ENCODE assay signal across 10 mouse cellular contexts in the genomic region with DNA sequence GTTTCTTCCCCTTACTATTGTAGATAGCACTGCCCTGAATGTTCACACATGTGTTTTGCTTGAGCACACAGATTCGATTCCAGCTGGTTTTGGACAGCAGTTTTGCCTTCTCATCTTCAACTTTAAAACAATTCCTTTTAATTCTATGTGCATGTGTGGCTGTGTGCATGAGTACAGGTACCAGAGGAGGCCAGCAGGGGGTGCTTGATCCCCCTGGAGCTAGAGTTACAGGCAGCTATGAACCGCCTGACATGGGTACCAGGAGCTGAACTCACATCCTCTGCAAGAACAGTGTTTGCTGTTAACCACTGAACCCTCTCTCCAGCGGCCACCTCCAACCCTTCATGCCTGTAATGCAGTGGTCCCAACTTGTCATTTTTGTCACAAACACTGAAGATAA. TPM values are rescaled to one million over a fixed set of nuclear protein-coding genes. Genes with fewer than 3 reads are reported as not detected.
DNase-seq lines count a peak whose midpoint lies in the region; ATAC-seq and TF ChIP-seq lines count a peak whose summit lies in the region.
"Had no signal": no experiment of that assay in that cellular context is flagged by ENCODE, and none has a peak within 500 bp of the region (broad histone marks: within the 10 kb centered on the region; RNA-seq: fewer than 3 reads in every experiment).

No protein-coding gene starts in this region.

- no peak overlapping the region for H3K27ac ChIP-seq in intestine, postnatal 0 days (ENCODE audit: low read depth, low read length)
- no peak overlapping the region for H3K27ac ChIP-seq in intestine, embryonic 15.5 days
- no peak overlapping the region for H3K27ac ChIP-seq in stomach, postnatal 0 days (replicated peaks)
- no peak overlapping the region for H3K27ac ChIP-seq in hindbrain, embryonic 13.5 days

- POLR2A ChIA-PET in Patski (lab: Charles Lee) = interaction anchor here (0.6 kb wide), 2 partner anchors 10 to 32 kb away, joined by 3 read pairs; no protein-coding TSS in a partner anchor

- CTCF ChIA-PET in Patski (lab: Charles Lee) = interaction anchor here (0.6 to 6.9 kb wide), 7 partner anchors 9 to 56 kb away, joined by 3 to 54 read pairs (median 5); no protein-coding TSS in a partner anchor

- no peaks in the 10 kb centered on the region for H3K9me3 ChIP-seq in intestine, postnatal 0 days (ENCODE audit: control insufficient read depth)
- H3K9me3 ChIP-seq in intestine, embryonic 15.5 days = no peaks in the 10 kb centered on the region
- no peaks in the 10 kb centered on the region for H3K9me3 ChIP-seq in stomach, postnatal 0 days (ENCODE audit: control insufficient read depth, low read length)
- no peaks in the 10 kb centered on the region for H3K9me3 ChIP-seq in hindbrain, embryonic 13.5 days

- no peak for TF ChIP-seq EP300 in stomach, postnatal 0 days (optimal IDR thresholded peaks at IDR 0.05)

- ATAC-seq in intestine, postnatal 0 days = no peak
- no peak for ATAC-seq in intestine, embryonic 15.5 days
- ATAC-seq in Patski = no peak
- ATAC-seq in stomach, postnatal 0 days (ENCODE audit: low FRiP score, low TSS enrichment) = no peak
- no peak for ATAC-seq in hindbrain, embryonic 13.5 days (ENCODE audit: low FRiP score)
- ATAC-seq: midbrain, embryonic 16.5 days had no signal

- peaks cover 46% of the 10 kb centered on the region for H3K36me3 ChIP-seq in intestine, postnatal 0 days (ENCODE audit: control insufficient read depth, insufficient read depth)
- H3K36me3 ChIP-seq in intestine, embryonic 15.5 days = peaks cover 45% of the 10 kb centered on the region
- H3K36me3 ChIP-seq in stomach, postnatal 0 days (ENCODE audit: control insufficient read depth, insufficient read depth, low read length) = peaks cover 21% of the 10 kb centered on the region
- peaks cover 67% of the 10 kb centered on the region for H3K36me3 ChIP-seq in hindbrain, embryonic 13.5 days

- peak; percentile 64 for TF ChIP-seq CTCF in intestine, postnatal 0 days (IDR thresholded peaks at IDR 0.05; ENCODE audit: low read depth)
- peak; percentile 65 for TF ChIP-seq CTCF in Patski (IDR thresholded peaks at IDR 0.05)
- peak; percentile 58 for TF ChIP-seq CTCF in stomach, postnatal 0 days (IDR thresholded peaks at IDR 0.05; ENCODE audit: low read depth)

- DNase-seq in retina, embryonic 14.5 days (ENCODE audit: low spot score) = peak; percentile 20
- DNase-seq in retina, postnatal 1 day = no peak
- no peak for DNase-seq in Patski (ENCODE audit: low read depth, low spot score)
- peak; percentile 33 for DNase-seq in stomach, postnatal 0 days (ENCODE audit: low spot score)
- no peak for DNase-seq in cerebellum, adult 11-12 months
- DNase-seq: cerebellum, postnatal 25 days had no signal

- in situ Hi-C loops in Patski (cut with MboI; ENCODE audit: low pct_unique_long_range_greater_than_20kb) = no loop called here

- H3K4me1 ChIP-seq in intestine, postnatal 0 days (replicated peaks; ENCODE audit: control insufficient read depth, insufficient read depth, low read length) = peaks cover 9% of the 10 kb centered on the region
- peaks cover 11% of the 10 kb centered on the region for H3K4me1 ChIP-seq in intestine, embryonic 15.5 days (replicated peaks)
- H3K4me1 ChIP-seq in stomach, postnatal 0 days (replicated peaks; ENCODE audit: control insufficient read depth, insufficient read depth) = no peaks in the 10 kb centered on the region; the same call in 1 of the 2 replicates
- peaks cover 25% of the 10 kb centered on the region for H3K4me1 ChIP-seq in hindbrain, embryonic 13.5 days (replicated peaks)

- no peak overlapping the region for H3K4me3 ChIP-seq in intestine, postnatal 0 days (ENCODE audit: low read depth, low read length)
- H3K4me3 ChIP-seq in intestine, embryonic 15.5 days (replicated peaks) = no peak overlapping the region
- H3K4me3 ChIP-seq in stomach, postnatal 0 days (ENCODE audit: low read depth, low read length) = no peak overlapping the region
- H3K4me3 ChIP-seq in hindbrain, embryonic 13.5 days = no peak overlapping the region

- H3K4me2 ChIP-seq in intestine, postnatal 0 days (replicated peaks; ENCODE audit: low read depth) = no peak overlapping the region
- no peak overlapping the region for H3K4me2 ChIP-seq in intestine, embryonic 15.5 days (replicated peaks)
- H3K4me2 ChIP-seq in stomach, postnatal 0 days (replicated peaks; ENCODE audit: low read depth) = no peak overlapping the region
- no peak overlapping the region for H3K4me2 ChIP-seq in hindbrain, embryonic 13.5 days

- 87% methylated on average over 3 of the region's 3 CpGs for WGBS in intestine, postnatal 0 days
- 95% methylated on average over 3 of the region's 3 CpGs for WGBS in intestine, embryonic 15.5 days
- WGBS in stomach, postnatal 0 days = 95% methylated on average over 3 of the region's 3 CpGs
- WGBS in hindbrain, embryonic 13.5 days = 96% methylated on average over 3 of the region's 3 CpGs

- no peaks in the 10 kb centered on the region for H3K27me3 ChIP-seq in intestine, postnatal 0 days (replicated peaks; ENCODE audit: control insufficient read depth, insufficient read depth, low read length)
- no peaks in the 10 kb centered on the region for H3K27me3 ChIP-seq in intestine, embryonic 15.5 days (replicated peaks)
- H3K27me3 ChIP-seq in Patski = no peaks in the 10 kb centered on the region
- H3K27me3 ChIP-seq in stomach, postnatal 0 days (ENCODE audit: control insufficient read depth, insufficient read depth, low read length) = no peaks in the 10 kb centered on the region
- no peaks in the 10 kb centered on the region for H3K27me3 ChIP-seq in hindbrain, embryonic 13.5 days

- no peak overlapping the region for H3K9ac ChIP-seq in intestine, postnatal 0 days (ENCODE audit: low read depth, low read length)
- no peak overlapping the region for H3K9ac ChIP-seq in intestine, embryonic 15.5 days
- no peak overlapping the region for H3K9ac ChIP-seq in stomach, postnatal 0 days (ENCODE audit: low read length)
- no peak overlapping the region for H3K9ac ChIP-seq in hindbrain, embryonic 13.5 days

RNA-seq across cellular contexts. Expression of a gene that starts 3.2 kb away (rescaled TPM):
- polyA plus RNA-seq in intestine, postnatal 0 days (2015; fragmentation: Nextera tagmentation; extraction: Ambion mirVana) = 6.8 and 7.2 TPM in 2 replicates
- 2.5 and 3.8 TPM in 2 replicates for polyA plus RNA-seq in intestine, embryonic 15.5 days (2015; fragmentation: Nextera tagmentation; extraction: Ambion mirVana)
- polyA plus RNA-seq in Patski (2021) = 2.8 TPM
- polyA plus RNA-seq in stomach, postnatal 0 days (2015; fragmentation: Nextera tagmentation; extraction: Ambion mirVana) = 4.5 and 4.8 TPM in 2 replicates
- 1.9 and 2.2 TPM in 2 replicates for polyA plus RNA-seq in hindbrain, embryonic 13.5 days (2015; fragmentation: Nextera tagmentation; extraction: Ambion mirVana)

RNA-seq across cellular contexts. Expression of a gene that starts 3.9 kb away (rescaled TPM):
- polyA plus RNA-seq in intestine, postnatal 0 days (2015; fragmentation: Nextera tagmentation; extraction: Ambion mirVana) = 164 and 175 TPM in 2 replicates
- polyA plus RNA-seq in intestine, embryonic 15.5 days (2015; fragmentation: Nextera tagmentation; extraction: Ambion mirVana) = 173 and 204 TPM in 2 replicates
- polyA plus RNA-seq in Patski (2021) = 219 TPM
- polyA plus RNA-seq in stomach, postnatal 0 days (2015; fragmentation: Nextera tagmentation; extraction: Ambion mirVana) = 142 and 143 TPM in 2 replicates
- 165 and 166 TPM in 2 replicates for polyA plus RNA-seq in hindbrain, embryonic 13.5 days (2015; fragmentation: Nextera tagmentation; extraction: Ambion mirVana)

RNA-seq across cellular contexts. Expression of a gene that starts 50.7 kb away (rescaled TPM):
- polyA plus RNA-seq in intestine, postnatal 0 days (2015; fragmentation: Nextera tagmentation; extraction: Ambion mirVana) = 14.2 and 15.0 TPM in 2 replicates
- 46.3 and 48.0 TPM in 2 replicates for polyA plus RNA-seq in intestine, embryonic 15.5 days (2015; fragmentation: Nextera tagmentation; extraction: Ambion mirVana)
- polyA plus RNA-seq in Patski (2021) = 36.3 TPM
- 21.6 and 22.0 TPM in 2 replicates for polyA plus RNA-seq in stomach, postnatal 0 days (2015; fragmentation: Nextera tagmentation; extraction: Ambion mirVana)
- polyA plus RNA-seq in hindbrain, embryonic 13.5 days (2015; fragmentation: Nextera tagmentation; extraction: Ambion mirVana) = 47.7 and 51.8 TPM in 2 replicates

RNA-seq across cellular contexts. Expression of a gene that starts 54.8 kb away (rescaled TPM):
- 0.04 TPM in 1 of 2 replicates, not detected in the other for polyA plus RNA-seq in intestine, postnatal 0 days (2015; fragmentation: Nextera tagmentation; extraction: Ambion mirVana)
- 0.08 TPM in 1 of 2 replicates, not detected in the other for polyA plus RNA-seq in intestine, embryonic 15.5 days (2015; fragmentation: Nextera tagmentation; extraction: Ambion mirVana)
- polyA plus RNA-seq in Patski (2021) = 0.10 TPM
- not detected in 2 replicates for polyA plus RNA-seq in stomach, postnatal 0 days (2015; fragmentation: Nextera tagmentation; extraction: Ambion mirVana)
- 0.13 TPM in 1 of 2 replicates, not detected in the other for polyA plus RNA-seq in hindbrain, embryonic 13.5 days (2015; fragmentation: Nextera tagmentation; extraction: Ambion mirVana)
- polyA plus RNA-seq: midbrain, embryonic 16.5 days had no signal

Comparison
In these comparisons a context has a peak if more than half of its experiments do, and no peak if none do; other contexts are left out.
1. DNase-seq: peak in retina, embryonic 14.5 days (single experiment) and stomach, postnatal 0 days (single experiment); none in retina, postnatal 1 day (single experiment), Patski (single experiment) and cerebellum, adult 11-12 months (single experiment).
2. Peak in every context shown above with its lines, with median percentiles within 50 percentile points of each other: CTCF ChIP-seq.